Comparison of ENCODE assay signal across 9 mouse cellular contexts in the genomic region with DNA sequence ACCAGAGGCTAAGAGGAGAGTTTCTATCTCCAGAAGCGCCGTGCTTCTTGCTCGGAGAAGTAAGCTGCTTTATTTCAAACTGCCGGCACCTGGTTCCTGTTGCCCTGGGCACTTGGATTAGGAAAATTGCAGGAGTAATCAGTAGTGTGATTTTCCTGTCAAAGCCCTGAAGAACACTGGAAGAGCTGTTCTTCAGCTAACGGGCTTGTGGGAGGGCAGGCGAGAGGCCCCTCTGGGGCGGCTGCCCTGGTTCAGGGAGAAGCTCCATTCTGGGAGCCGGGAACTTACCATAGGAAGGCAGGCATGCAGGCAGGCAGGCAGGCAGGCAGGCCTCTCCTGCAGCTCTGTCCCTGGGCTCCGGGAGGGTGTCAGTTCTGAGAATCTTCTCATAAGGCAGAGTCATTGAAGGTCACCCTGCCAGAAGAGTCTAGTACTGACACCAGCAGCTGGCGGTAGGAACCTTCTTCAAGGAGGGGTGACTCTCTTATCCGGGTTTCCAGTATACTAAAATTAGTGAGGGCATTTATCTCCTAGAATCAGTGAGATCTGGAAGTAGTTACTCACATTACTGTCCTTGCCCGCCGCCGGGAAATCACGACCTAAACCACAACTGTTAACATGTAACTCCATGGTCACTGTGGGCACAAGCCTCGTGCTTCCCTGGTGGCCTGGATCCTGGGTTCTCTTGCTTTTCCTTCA. TPM values are rescaled to one million over a fixed set of nuclear protein-coding genes. Genes with fewer than 3 reads are reported as not detected.
DNase-seq lines count a peak whose midpoint lies in the region; ATAC-seq and TF ChIP-seq lines count a peak whose summit lies in the region.
"Had no signal": no experiment of that assay in that cellular context is flagged by ENCODE, and none has a peak within 500 bp of the region (broad histone marks: within the 10 kb centered on the region; RNA-seq: fewer than 3 reads in every experiment).

A gene (minus strand): TSS at position 457 of the 699 bp plus-strand sequence.

- TF ChIP-seq POLR2A in myocyte (IDR thresholded peaks at IDR 0.05; ENCODE audit: insufficient read length, low read depth): peak; percentile 49

- peak within 1 kb of the TSS; percentile 19 for H3ac ChIP-seq in myocyte (ENCODE audit: control insufficient read depth, insufficient read length)

- intact Hi-C loops in heart, postnatal 36 days (cut with DNase I): no loop called here

- TF ChIP-seq CTCF in kidney, postnatal 0 days (IDR thresholded peaks at IDR 0.05; ENCODE audit: low read depth): no peak
- no peak for TF ChIP-seq CTCF in G1E (IDR thresholded peaks at IDR 0.05; ENCODE audit: low read depth, low read length)

- H3K27me3 ChIP-seq in kidney, postnatal 0 days (ENCODE audit: insufficient read depth, low read length): no peaks in the 10 kb centered on the region
- peaks cover 2% of the 10 kb centered on the region; the same call in 1 of the 2 replicates for H3K27me3 ChIP-seq in G1E (ENCODE audit: insufficient read depth, low read length)
- no peaks in the 10 kb centered on the region for H3K27me3 ChIP-seq in forebrain, embryonic 12.5 days
- H3K27me3 ChIP-seq in myocyte (ENCODE audit: control insufficient read depth, insufficient read depth, insufficient read length): no peaks in the 10 kb centered on the region

- H3K4me3 ChIP-seq in kidney, postnatal 0 days (replicated peaks; ENCODE audit: low read depth, low read length): no peak within 1 kb of the TSS
- H3K4me3 ChIP-seq in G1E (ENCODE audit: low read depth, low read length): no peak within 1 kb of the TSS
- no peak within 1 kb of the TSS for H3K4me3 ChIP-seq in forebrain, embryonic 12.5 days (replicated peaks)
- peak within 1 kb of the TSS; percentile 34 for H3K4me3 ChIP-seq in myocyte

- no peaks in the 10 kb centered on the region for H3K4me1 ChIP-seq in kidney, postnatal 0 days (replicated peaks; ENCODE audit: insufficient read depth, low read length)
- H3K4me1 ChIP-seq in G1E (ENCODE audit: insufficient read depth, low read depth, low read length): no peaks in the 10 kb centered on the region
- H3K4me1 ChIP-seq in forebrain, embryonic 12.5 days: peaks cover 4% of the 10 kb centered on the region; the same call in 1 of the 2 replicates

- no peak for DNase-seq in kidney, postnatal 0 days (ENCODE audit: low spot score)
- no peak for DNase-seq in kidney, postnatal 4 days
- no peak for DNase-seq in G1E (ENCODE audit: low spot score)
- DNase-seq in heart, postnatal 36 days: no peak
- no peak for DNase-seq in cerebellum, postnatal 4 days (ENCODE audit: low spot score in 2 of 2)

- H3K4me2 ChIP-seq in kidney, postnatal 0 days (ENCODE audit: low read length): no peak within 1 kb of the TSS
- no peak within 1 kb of the TSS for H3K4me2 ChIP-seq in forebrain, embryonic 12.5 days
- peak within 1 kb of the TSS; percentile 84 for H3K4me2 ChIP-seq in myocyte (ENCODE audit: low read depth)

- no peak within 1 kb of the TSS for H3K9ac ChIP-seq in kidney, postnatal 0 days (ENCODE audit: low read depth, low read length)
- H3K9ac ChIP-seq in forebrain, embryonic 12.5 days: no peak within 1 kb of the TSS

- no peak within 1 kb of the TSS for H3K27ac ChIP-seq in kidney, postnatal 0 days
- H3K27ac ChIP-seq in forebrain, embryonic 12.5 days: no peak within 1 kb of the TSS

- peaks cover 17% of the 10 kb centered on the region for H3K79me2 ChIP-seq in myocyte (ENCODE audit: control insufficient read depth, insufficient read depth)

- ATAC-seq in kidney, postnatal 0 days (replicated peaks; ENCODE audit: low FRiP score, low read depth): no peak
- ATAC-seq in G1E (ENCODE audit: extremely low read depth, insufficient number of reproducible peaks, low FRiP score, poor library complexity, severe bottlenecking): peak; percentile 8; the same call in 1 of the 2 replicates
- ATAC-seq in forebrain, embryonic 12.5 days (ENCODE audit: low FRiP score): no peak
- ATAC-seq in erythroid progenitor cell, adult 5-6 weeks (replicated peaks; ENCODE audit: low FRiP score, poor library complexity, severe bottlenecking): no peak

- no peaks in the 10 kb centered on the region for H3K9me3 ChIP-seq in kidney, postnatal 0 days (replicated peaks; ENCODE audit: low read length)
- H3K9me3 ChIP-seq in G1E (replicated peaks): no peaks in the 10 kb centered on the region
- H3K9me3 ChIP-seq in forebrain, embryonic 12.5 days: no peaks in the 10 kb centered on the region

- no peaks in the 10 kb centered on the region for H3K36me3 ChIP-seq in kidney, postnatal 0 days (ENCODE audit: insufficient read depth, low read length)
- H3K36me3 ChIP-seq in G1E (replicated peaks): no peaks in the 10 kb centered on the region
- no peaks in the 10 kb centered on the region for H3K36me3 ChIP-seq in forebrain, embryonic 12.5 days (replicated peaks)
- peaks cover 4% of the 10 kb centered on the region for H3K36me3 ChIP-seq in myocyte (ENCODE audit: control insufficient read depth, insufficient read depth)

- 67% methylated on average over 16 of the region's 16 CpGs for WGBS in kidney, postnatal 0 days
- 73% methylated on average over 16 of the region's 16 CpGs for WGBS in forebrain, embryonic 12.5 days

TF ChIP-seq in myocyte, 11 proteins besides CTCF, POLR2A, EP300 and RAD21:
- TF ChIP-seq USF1 (IDR thresholded peaks at IDR 0.05; ENCODE audit: low read depth) (no peak), POLR2AphosphoS2 (IDR thresholded peaks at IDR 0.05; ENCODE audit: insufficient read length, low read depth) (peak; percentile 29), CEBPB (IDR thresholded peaks at IDR 0.05; ENCODE audit: insufficient read depth, poor library complexity, severe bottlenecking) (no peak), MAX (IDR thresholded peaks at IDR 0.05; ENCODE audit: low read depth) (no peak), E2F4 (IDR thresholded peaks at IDR 0.05; ENCODE audit: insufficient read depth) (no peak), REST (IDR thresholded peaks at IDR 0.05; ENCODE audit: insufficient read depth, insufficient read length) (no peak), MYOD1 (IDR thresholded peaks at IDR 0.05; ENCODE audit: control insufficient read depth in 1 of 3, insufficient read length in 2 of 3, low read depth in 2 of 3) (peak; percentile 87 to 93 (median 88)), TCF12 (IDR thresholded peaks at IDR 0.05; ENCODE audit: insufficient read depth, poor library complexity, severe bottlenecking) (peak; percentile 15), TCF3 (IDR thresholded peaks at IDR 0.05; ENCODE audit: insufficient read length, low read depth) (no peak), SRF (IDR thresholded peaks at IDR 0.05; ENCODE audit: control insufficient read depth, insufficient read length, low read depth) (no peak), MYOG (IDR thresholded peaks at IDR 0.05; ENCODE audit: control insufficient read depth in 1 of 3, insufficient read depth in 1 of 3, insufficient read length in 2 of 3, low read depth in 2 of 3) (peak in 2 of 3 experiments; percentile 2 to 8)

RNA-seq across cellular contexts. Expression of the gene that starts here (rescaled TPM):
- 114 TPM in 2 replicates for polyA plus RNA-seq in kidney, postnatal 0 days (2015; fragmentation: Nextera tagmentation; extraction: Ambion mirVana)
- not detected in 2 replicates for total RNA-seq in G1E (2014; fragmentation: Nextera tagmentation)
- total RNA-seq in G1E (2017): 0.16 TPM in 1 of 2 replicates, not detected in the other
- not detected in 2 replicates for polyA plus RNA-seq in G1E (2012)
- 21.3 and 22.3 TPM in 2 replicates for polyA plus RNA-seq in forebrain, embryonic 12.5 days (2016; fragmentation: Nextera tagmentation; extraction: Ambion mirVana)
- 10 to 100 TPM; 26.8 to 27.2 TPM for total RNA-seq in heart, postnatal 36 days (2021)
- polyA plus RNA-seq in myocyte (2012; fragmentation: generic; extraction: Trizol): 98.5 TPM
- not detected in 2 replicates for total RNA-seq in erythroid progenitor cell, adult 5-6 weeks (2015; ENCODE audit: low replicate concordance)
- 0.77 TPM in 1 of 2 replicates, not detected in the other for total RNA-seq in erythroid progenitor cell, adult 5-6 weeks (2017; ENCODE audit: low replicate concordance)
- total RNA-seq: MEL had no signal

Comparison
In these comparisons a context has a peak if more than half of its experiments do, and no peak if none do; other contexts are left out.
1. RNA of the gene that starts here (total RNA-seq): 26.8 to 27.2 TPM in heart, postnatal 36 days; 0.16 TPM in G1E and 0.77 TPM in erythroid progenitor cell, adult 5-6 weeks; every median in the first group is over 10 times any median in the second.
2. RNA of the gene that starts here (polyA plus RNA-seq): 114 TPM in kidney, postnatal 0 days, 98.5 TPM in myocyte (single experiment) and 21.3 to 22.3 TPM in forebrain, embryonic 12.5 days; not detected in G1E; every median in the first group is over 10 times any median in the second.
3. Peak in ATAC-seq in G1E; RNA of the gene not detected or under 1 TPM.